Mouse (Mus musculus) G1E (cell line): ENCODE results near the gene S100a7a.

Source experiments
- CTCF ChIP-seq: IDR thresholded peaks from 2 replicates; pipeline ENCODE4 v1.5.1; 2012; ENCODE audit warnings: low read depth, low read length, inconsistent platforms, mixed read lengths
- GATA1 ChIP-seq: IDR thresholded peaks from 2 replicates; pipeline ENCODE4 v1.6.1; 2012; ENCODE audit warnings: borderline replicate concordance, low read length, inconsistent platforms, mixed read lengths
- GATA2 ChIP-seq: IDR thresholded peaks from 2 replicates; pipeline ENCODE4 v1.6.1; 2012; ENCODE audit warnings: low read depth, low read length, inconsistent platforms, borderline replicate concordance

DNA sequence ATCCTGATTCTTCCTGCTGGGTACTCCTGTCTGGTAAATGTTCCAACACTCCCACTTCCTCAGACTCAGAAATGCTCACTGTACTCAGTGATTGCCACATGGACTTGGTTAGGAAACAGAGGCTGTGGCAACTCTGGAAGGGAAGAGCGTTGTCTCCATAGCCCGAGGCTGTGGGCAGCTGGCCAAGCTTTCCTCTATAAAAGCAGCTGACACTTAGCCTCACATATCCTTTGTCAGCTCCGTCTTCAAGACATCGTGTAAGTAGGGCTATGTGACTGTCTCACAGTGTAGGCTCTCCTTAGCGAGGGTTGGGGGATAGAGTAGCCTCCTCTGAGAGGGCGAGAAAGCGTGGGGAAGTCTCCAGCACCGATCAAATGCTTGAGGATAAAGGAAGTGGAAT is 15.0 kb downstream of the S100a7a start, which contains the start of gene S100a8:
- TF ChIP-seq CTCF (no peak), GATA1 (no peak), GATA2 (no peak)
